Mouse (Mus musculus) CH12.LX (cell line): ENCODE measurements around the gene Tead1. TPM values are rescaled to one million over a fixed set of nuclear protein-coding genes. Genes with fewer than 3 reads are reported as not detected.

Source experiments
- DNase-seq: peaks from one replicate; pipeline ENCODE4 v3.0.0-alpha.2; 2013; ENCODE audit errors: extremely low read depth
- H3K27ac ChIP-seq: 2 replicates; pipeline ENCODE4 v1.5.1; 2012; ENCODE audit warnings: low read depth, mild to moderate bottlenecking, control low read depth, moderate library complexity; ENCODE audit not compliant: insufficient read depth
- H3K27me3 ChIP-seq: replicated peaks from 2 replicates; pipeline ENCODE3; 2012; ENCODE audit warnings: inconsistent platforms
- H3K36me3 ChIP-seq, 2 experiments: replicated peaks in 1 of 2; 2 replicates each; pipeline versions ENCODE3 to v1.6.1; 2012; ENCODE audit warnings: inconsistent platforms in 1 of 2, low read length in 1 of 2, mild to moderate bottlenecking in 1 of 2, mixed read lengths in 1 of 2, moderate library complexity in 1 of 2; ENCODE audit not compliant: control insufficient read depth in 1 of 2, insufficient read depth in 1 of 2
- H3K4me1 ChIP-seq, 2 experiments: 2 replicates each; pipeline ENCODE4 v1.6.1; 2012; ENCODE audit warnings: inconsistent platforms in 1 of 2, moderate library complexity in 1 of 2; ENCODE audit not compliant: insufficient read depth in 2 of 2, control insufficient read depth in 1 of 2
- H3K4me2 ChIP-seq: 2 replicates; pipeline ENCODE4 v1.6.1; 2012; ENCODE audit warnings: low read depth, mild to moderate bottlenecking, control low read depth; ENCODE audit not compliant: poor library complexity, insufficient read depth, severe bottlenecking
- H3K4me3 ChIP-seq, 3 experiments: fragments of 150-350 bp in 1 of 3; sonication (generic) in 1 of 3; replicated peaks in 1 of 3; 2 replicates each; pipeline versions ENCODE3 to v1.5.1; 2011 to 2012; ENCODE audit warnings: low read depth in 2 of 3, low read length in 2 of 3, mild to moderate bottlenecking in 2 of 3, moderate library complexity in 2 of 3, control low read depth in 1 of 3, improper control_type of control experiment in 1 of 3, inconsistent platforms in 1 of 3, mixed read lengths in 1 of 3; ENCODE audit not compliant: poor library complexity in 1 of 3
- H3K79me2 ChIP-seq: replicated peaks from 2 replicates; pipeline ENCODE4 v1.6.1; 2012; ENCODE audit warnings: mild to moderate bottlenecking, moderate library complexity; ENCODE audit not compliant: control insufficient read depth, poor library complexity, insufficient read depth, severe bottlenecking; ENCODE audit errors: extremely low read depth
- H3K9ac ChIP-seq: 2 replicates; pipeline ENCODE4 v1.6.1; 2012; ENCODE audit warnings: low read depth, mild to moderate bottlenecking, control low read depth, moderate library complexity; ENCODE audit not compliant: insufficient read depth
- H3K9me3 ChIP-seq: replicated peaks from 2 replicates; pipeline ENCODE3; 2012; ENCODE audit warnings: low read length, inconsistent platforms, mixed read lengths
- BHLHE40 ChIP-seq: IDR thresholded peaks from 2 replicates; pipeline ENCODE4 v1.6.1; 2011; ENCODE audit warnings: mild to moderate bottlenecking, low read depth, low read length, improper control_type of control experiment
- CHD2 ChIP-seq: IDR thresholded peaks from 2 replicates; pipeline ENCODE4 v1.6.1; 2011; ENCODE audit warnings: low read length, improper control_type of control experiment
- E2F4 ChIP-seq: IDR thresholded peaks from 2 replicates; pipeline ENCODE4 v1.6.1; 2011; ENCODE audit warnings: low read depth, low read length, improper control_type of control experiment; ENCODE audit not compliant: insufficient replicate concordance
- ELF1 ChIP-seq: IDR thresholded peaks from 2 replicates; pipeline ENCODE4 v1.6.1; 2014; ENCODE audit warnings: low read depth, mild to moderate bottlenecking, inconsistent platforms, low read length, improper control_type of control experiment
- ETS1 ChIP-seq: conservative IDR thresholded peaks from 2 replicates; pipeline ENCODE4 v1.6.1; 2012; ENCODE audit warnings: low read depth, mild to moderate bottlenecking, inconsistent platforms, low read length, improper control_type of control experiment, moderate library complexity
- GABPA ChIP-seq: IDR thresholded peaks from 2 replicates; pipeline ENCODE4 v1.6.1; 2012; ENCODE audit warnings: low read depth, low read length, improper control_type of control experiment, inconsistent platforms; ENCODE audit not compliant: insufficient replicate concordance
- JUN ChIP-seq: IDR thresholded peaks from 2 replicates; pipeline ENCODE4 v1.6.1; 2011; ENCODE audit warnings: low read depth, mild to moderate bottlenecking, low read length, improper control_type of control experiment, moderate library complexity; ENCODE audit not compliant: insufficient read depth
- JUND ChIP-seq: conservative IDR thresholded peaks from 2 replicates; pipeline ENCODE4 v1.6.1; 2011; ENCODE audit warnings: low read depth, low read length, improper control_type of control experiment
- KAT2A ChIP-seq: IDR thresholded peaks from 2 replicates; pipeline ENCODE4 v1.6.1; 2012; ENCODE audit warnings: low read length, improper control_type of control experiment, inconsistent platforms; ENCODE audit not compliant: insufficient replicate concordance
- MAFK ChIP-seq: IDR thresholded peaks from 2 replicates; pipeline ENCODE4 v1.6.1; 2011; ENCODE audit warnings: low read length, improper control_type of control experiment; ENCODE audit not compliant: insufficient replicate concordance
- MAX ChIP-seq: IDR thresholded peaks from 2 replicates; pipeline ENCODE4 v1.6.1; 2011; ENCODE audit warnings: low read length, improper control_type of control experiment
- MAZ ChIP-seq: IDR thresholded peaks from 2 replicates; pipeline ENCODE4 v1.6.1; 2012; ENCODE audit warnings: low read depth, mild to moderate bottlenecking, inconsistent platforms, low read length, improper control_type of control experiment, moderate library complexity
- MEF2A ChIP-seq: IDR thresholded peaks from 2 replicates; pipeline ENCODE4 v1.6.1; 2014; ENCODE audit warnings: low read depth, mild to moderate bottlenecking, inconsistent platforms, low read length, improper control_type of control experiment, borderline replicate concordance
- MXI1 ChIP-seq: IDR thresholded peaks from 2 replicates; pipeline ENCODE4 v1.6.1; 2011; ENCODE audit warnings: mild to moderate bottlenecking, low read depth, low read length, improper control_type of control experiment
- MYC ChIP-seq: IDR thresholded peaks from 2 replicates; pipeline ENCODE4 v1.6.1; 2011; ENCODE audit warnings: low read depth, mild to moderate bottlenecking, improper control_type of control experiment, low read length
- NELFE ChIP-seq: IDR thresholded peaks from 2 replicates; pipeline ENCODE4 v1.6.1; 2011; ENCODE audit warnings: low read depth, low read length, improper control_type of control experiment
- POLR2A ChIP-seq: IDR thresholded peaks from 2 replicates; pipeline ENCODE4 v1.6.1; 2011; ENCODE audit warnings: low read depth, mild to moderate bottlenecking, improper control_type of control experiment, low read length
- POLR2AphosphoS2 ChIP-seq: IDR thresholded peaks from 2 replicates; pipeline ENCODE4 v1.6.1; 2011; ENCODE audit warnings: low read depth, low read length, improper control_type of control experiment
- RAD21 ChIP-seq: IDR thresholded peaks from 2 replicates; pipeline ENCODE4 v1.6.1; 2011; ENCODE audit warnings: low read depth, mild to moderate bottlenecking, low read length, improper control_type of control experiment, moderate library complexity
- SMC3 ChIP-seq: IDR thresholded peaks from 2 replicates; pipeline ENCODE4 v1.6.1; 2011; ENCODE audit warnings: low read depth, low read length, improper control_type of control experiment
- TBP ChIP-seq: conservative IDR thresholded peaks from 2 replicates; pipeline ENCODE4 v1.6.1; 2011; ENCODE audit warnings: low read depth, low read length, improper control_type of control experiment
- TCF12 ChIP-seq: IDR thresholded peaks from 2 replicates; pipeline ENCODE4 v1.6.1; 2014; ENCODE audit warnings: low read depth, mild to moderate bottlenecking, inconsistent platforms, low read length, improper control_type of control experiment
- UBTF ChIP-seq: IDR thresholded peaks from 2 replicates; pipeline ENCODE4 v1.6.1; 2012; ENCODE audit warnings: low read depth, mild to moderate bottlenecking, inconsistent platforms, low read length, improper control_type of control experiment, moderate library complexity
- USF2 ChIP-seq: conservative IDR thresholded peaks from 2 replicates; pipeline ENCODE4 v1.6.1; 2011; ENCODE audit warnings: low read depth, low read length, improper control_type of control experiment
- ZC3H11A ChIP-seq: IDR thresholded peaks from 2 replicates; pipeline ENCODE4 v1.6.1; 2012; ENCODE audit warnings: low read depth, mild to moderate bottlenecking, inconsistent platforms, low read length, improper control_type of control experiment
- ZKSCAN1 ChIP-seq: IDR thresholded peaks from 2 replicates; pipeline ENCODE4 v1.6.1; 2012; ENCODE audit warnings: low read depth, inconsistent platforms, low read length, improper control_type of control experiment, borderline replicate concordance
- ZMIZ1 ChIP-seq: IDR thresholded peaks from 2 replicates; pipeline ENCODE4 v1.6.1; 2012; ENCODE audit warnings: low read depth, mild to moderate bottlenecking, inconsistent platforms, low read length, improper control_type of control experiment
- ZNF384 ChIP-seq: IDR thresholded peaks from 2 replicates; pipeline ENCODE4 v1.6.1; 2012; ENCODE audit warnings: low read depth, low read length, improper control_type of control experiment, inconsistent platforms
- dilution Hi-C: fragments of 300-500 bp; cut with MboI; formaldehyde crosslinking; loops from 2 replicates; pipeline ENCODE4 v1.14.3; 2020; ENCODE audit warnings: low sequenced_read_pairs; ENCODE audit not compliant: extremely low pct_unique_long_range_greater_than_20kb, extremely low pct_ligation_motif_present
- in situ Hi-C: fragments of 300-500 bp; cut with MboI; formaldehyde crosslinking; loops from 3 replicates; pipeline ENCODE4 v1.14.3; 2019; ENCODE audit warnings: low sequenced_read_pairs, low pct_ligation_motif_present, low pct_unique_long_range_greater_than_20kb, mixed read lengths
- polyA plus RNA-seq: library from polyadenylated mRNA; unstranded; fragments of >175 nt; gene quantifications from 2 replicates; pipeline ENCODE4 v1.2.1, GENCODE M21; 2012; ENCODE audit warnings: low read depth; ENCODE audit not compliant: insufficient read length
- total RNA-seq, 2 experiments: library from RNA; depleted of rRNA; stranded (reverse); fragments of 300-350 nt in 1 of 2; fragments of >200 nt in 1 of 2; gene quantifications; 2 replicates each; pipeline ENCODE4 v1.2.3; 2012 to 2014

Tead1 gene
- total and polyA plus RNA-seq, 3 experiments, result not detected

- Histone ChIP-seq H3K4me1 (peaks cover 0 to 3% of the 10 kb centered on the region in 2 experiments; a peak in 1 of 4 replicates), H3K9ac (no peak overlapping the region), H3K36me3 (no peaks in the 10 kb centered on the region), H3K27me3 (no peaks in the 10 kb centered on the region), H3K4me3 (no peak overlapping the region), H3K9me3 (peaks cover 2% of the 10 kb centered on the region), H3K4me2 (no peak overlapping the region), H3K79me2 (no peaks in the 10 kb centered on the region), H3K27ac (no peak overlapping the region)
- TF ChIP-seq BHLHE40, result no peak
- no peak for TF ChIP-seq TBP
- no peak for TF ChIP-seq JUN
- no peak for TF ChIP-seq ZMIZ1
- no peak for TF ChIP-seq GABPA
- TF ChIP-seq KAT2A, result no peak
- no peak for TF ChIP-seq ZKSCAN1
- TF ChIP-seq MAFK, result no peak
- no peak for TF ChIP-seq MYC
- no peak for TF ChIP-seq ZNF384
- no peak for TF ChIP-seq UBTF
- no peak for TF ChIP-seq POLR2A
- TF ChIP-seq MEF2A, result no peak
- TF ChIP-seq USF2, result no peak
- no peak for TF ChIP-seq MAZ
- TF ChIP-seq SMC3, result no peak
- no peak for TF ChIP-seq POLR2AphosphoS2
- no peak for TF ChIP-seq E2F4
- no peak for TF ChIP-seq CHD2
- TF ChIP-seq JUND, result no peak
- no peak for DNase-seq
- dilution Hi-C loops, result no loop called here
- in situ Hi-C loops, result no loop called here
Observed at GRCm38 (mm10) chr7:112779636-112780035, 100.5 kb downstream of the Tead1 start.

- H3K4me3 ChIP-seq, result no peak overlapping the region
- H3K4me2 ChIP-seq, result no peak overlapping the region
- H3K4me1 ChIP-seq, result peaks cover 0 to 3% of the 10 kb centered on the region in 2 experiments; a peak in 1 of 4 replicates
- no peak overlapping the region for H3K9ac ChIP-seq
- peaks cover 2% of the 10 kb centered on the region for H3K9me3 ChIP-seq
- H3K27me3 ChIP-seq, result no peaks in the 10 kb centered on the region
- H3K27ac ChIP-seq, result no peak overlapping the region
- no peaks in the 10 kb centered on the region for H3K36me3 ChIP-seq
- DNase-seq, result no peak
- H3K79me2 ChIP-seq, result no peaks in the 10 kb centered on the region
- dilution Hi-C loops, result no loop called here
- TF ChIP-seq MXI1 (no peak), MYC (no peak), ELF1 (no peak), ZKSCAN1 (no peak), NELFE (no peak), POLR2A (no peak), MEF2A (no peak), MAX (no peak), KAT2A (no peak), RAD21 (no peak), ETS1 (no peak), ZMIZ1 (no peak), MAFK (no peak), TCF12 (no peak), ZC3H11A (no peak)
- in situ Hi-C loops, result no loop called here
Observed at GRCm38 (mm10) chr7:112780910-112781309, 101.8 kb downstream of the Tead1 start.
